Mouse (Mus musculus): ENCODE measurements at regions not wholly inside any gene's neighbourhood (a gene's known extent, or its start where the extent isn't known, plus 50 kb on each side); places are given as distances from the start of the nearest gene placed in this dataset.

DNA sequence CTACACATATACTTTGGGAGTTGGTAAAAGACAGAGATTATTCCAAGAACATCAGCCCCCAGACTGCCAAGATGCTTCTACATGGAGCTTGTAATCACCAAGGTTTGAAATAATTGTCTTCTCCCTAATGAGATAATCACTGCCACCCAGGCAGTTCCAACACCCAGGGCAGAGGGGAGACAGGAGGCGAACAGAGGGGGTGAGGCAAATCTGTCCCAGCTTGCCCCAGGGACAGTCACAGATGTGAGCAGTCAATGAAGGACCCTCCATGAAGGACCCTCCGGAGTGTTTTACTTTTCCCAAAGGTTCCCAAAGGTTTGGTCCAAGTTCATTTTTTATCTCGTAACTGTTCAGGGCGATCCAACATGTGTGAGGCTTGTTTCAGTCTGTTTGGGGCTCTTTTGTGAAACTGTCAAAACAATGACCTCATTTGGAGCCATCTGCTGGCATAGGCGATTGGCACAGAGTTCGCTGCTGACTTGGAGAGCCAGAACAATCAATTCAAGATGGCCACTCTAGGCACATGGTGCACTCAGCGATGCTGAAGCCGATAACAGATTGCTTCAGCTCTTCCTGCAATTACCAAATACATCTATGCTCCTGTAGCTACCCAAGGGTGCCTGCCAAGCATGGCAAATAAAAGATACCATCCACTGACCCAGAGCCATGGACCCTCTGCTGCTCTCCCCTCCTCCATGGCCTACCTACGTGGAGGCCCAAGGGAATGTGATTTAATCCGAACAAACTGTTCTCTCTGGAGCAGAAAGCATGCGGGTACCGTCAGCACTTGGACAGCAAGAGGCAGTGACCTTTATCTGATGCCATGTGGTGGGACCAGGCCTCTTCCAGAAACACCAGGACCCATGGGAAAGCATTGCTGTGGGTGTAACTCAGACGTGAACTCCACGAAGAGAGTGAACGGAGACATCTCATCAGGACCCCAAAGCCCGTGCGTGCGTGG, 326.9 kb downstream of the Wdr11 start:
- DNase-seq (ENCODE audit: low spot score in 2 of 2) = no peak

DNA sequence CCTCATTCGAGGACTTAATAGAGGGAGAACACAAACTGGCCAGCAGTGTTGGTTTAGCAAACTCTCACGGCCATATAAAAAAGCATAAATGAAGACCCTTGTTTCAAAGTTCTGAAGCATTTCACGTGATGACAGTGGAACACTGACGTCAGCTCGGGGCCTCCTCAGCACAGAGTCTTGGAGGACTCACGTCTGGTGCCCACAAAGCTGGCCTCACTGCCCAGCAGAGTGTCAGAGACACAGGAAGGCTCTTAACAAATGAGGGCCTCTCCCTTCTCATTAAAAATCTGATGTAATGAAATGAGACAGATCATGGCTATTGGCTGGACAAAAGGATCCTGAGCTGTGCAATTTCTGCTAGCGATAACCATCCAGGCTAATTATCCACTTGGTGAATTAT, 330.6 kb downstream of the Wdr11 start:
- DNase-seq (ENCODE audit: low spot score in 2 of 2) = no peak

DNA sequence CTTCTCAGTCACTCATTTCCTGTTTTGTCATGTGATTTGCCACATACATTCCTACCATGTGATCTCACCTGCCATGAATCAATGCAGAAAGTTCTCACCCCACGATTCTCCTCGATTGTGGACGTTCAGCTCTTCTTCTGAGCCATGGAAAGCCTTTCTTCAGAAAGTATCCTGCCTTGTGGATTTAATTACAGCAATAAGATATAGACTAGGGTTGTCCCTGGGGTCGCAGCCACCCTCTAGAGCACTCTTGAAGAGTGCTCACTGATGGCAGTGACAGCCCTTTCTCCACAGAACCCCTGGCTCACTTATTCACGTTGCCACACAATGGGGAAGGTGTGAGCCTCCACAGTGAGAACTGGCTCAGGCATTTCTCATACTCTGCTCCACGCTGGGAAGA, 345.1 kb downstream of the Wdr11 start:
- DNase-seq (ENCODE audit: low spot score in 2 of 2) = no peak

DNA sequence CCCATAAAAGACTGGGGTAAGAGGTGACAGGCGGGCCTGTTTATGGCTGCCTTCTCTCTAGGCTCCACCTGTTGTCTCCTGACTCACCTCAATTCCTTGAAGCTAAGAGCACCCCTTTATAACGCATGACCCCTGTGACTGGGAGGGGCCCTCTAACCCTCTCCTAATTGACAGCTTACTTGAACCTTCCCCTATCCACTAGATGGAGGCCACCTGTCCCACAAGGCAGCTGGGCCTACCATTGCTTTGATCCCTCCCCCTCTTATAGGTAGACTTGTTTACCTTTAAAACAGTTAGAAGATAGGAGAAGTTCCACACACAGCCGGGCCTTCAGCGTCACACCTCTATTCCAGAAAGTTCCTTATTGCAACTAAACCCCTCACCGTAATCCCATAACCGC, 346.1 kb downstream of the Wdr11 start:
- DNase-seq (ENCODE audit: low spot score in 2 of 2) = no peak

DNA sequence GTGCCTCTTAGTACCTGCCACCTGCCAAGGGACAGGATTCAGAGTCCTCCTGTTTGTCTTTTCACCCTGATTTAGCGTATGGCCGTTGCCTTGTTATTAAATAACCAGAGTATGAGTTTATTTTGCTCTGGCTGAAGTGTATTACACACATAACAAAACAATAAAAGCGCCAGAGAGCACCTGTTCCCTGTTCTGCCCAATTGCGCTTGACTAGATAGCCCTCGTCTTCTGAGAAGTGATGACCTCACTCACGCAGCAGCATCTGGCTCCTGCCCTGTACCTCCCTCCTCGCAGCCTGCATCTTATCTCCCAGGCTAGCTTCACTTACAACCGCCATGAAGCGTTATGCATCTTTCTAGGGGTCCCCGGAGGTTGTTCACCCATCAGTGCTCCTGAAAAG, 346.5 kb downstream of the Wdr11 start:
- DNase-seq (ENCODE audit: low spot score in 2 of 2) = no peak

DNA sequence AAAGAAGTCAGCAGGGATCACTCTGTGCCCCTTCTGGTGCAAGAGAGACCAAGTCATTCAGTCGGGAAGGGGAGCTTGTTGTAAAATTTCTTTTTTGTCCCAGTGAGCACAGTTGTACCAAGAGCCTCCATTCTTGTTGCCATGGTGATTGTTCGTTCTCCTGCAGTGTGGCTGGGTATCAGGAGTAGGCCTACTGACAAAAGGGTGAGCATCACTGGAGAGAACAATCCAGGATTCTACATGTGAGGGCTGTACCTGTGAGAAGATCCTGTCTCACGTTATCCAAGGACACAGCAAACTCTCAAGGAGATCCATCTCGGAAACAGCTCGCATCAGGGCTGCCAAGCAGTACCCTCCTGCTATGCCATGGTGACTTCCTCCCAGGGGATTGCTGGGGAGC, 347.6 kb downstream of the Wdr11 start:
- no peak for DNase-seq (ENCODE audit: low spot score in 2 of 2)

DNA sequence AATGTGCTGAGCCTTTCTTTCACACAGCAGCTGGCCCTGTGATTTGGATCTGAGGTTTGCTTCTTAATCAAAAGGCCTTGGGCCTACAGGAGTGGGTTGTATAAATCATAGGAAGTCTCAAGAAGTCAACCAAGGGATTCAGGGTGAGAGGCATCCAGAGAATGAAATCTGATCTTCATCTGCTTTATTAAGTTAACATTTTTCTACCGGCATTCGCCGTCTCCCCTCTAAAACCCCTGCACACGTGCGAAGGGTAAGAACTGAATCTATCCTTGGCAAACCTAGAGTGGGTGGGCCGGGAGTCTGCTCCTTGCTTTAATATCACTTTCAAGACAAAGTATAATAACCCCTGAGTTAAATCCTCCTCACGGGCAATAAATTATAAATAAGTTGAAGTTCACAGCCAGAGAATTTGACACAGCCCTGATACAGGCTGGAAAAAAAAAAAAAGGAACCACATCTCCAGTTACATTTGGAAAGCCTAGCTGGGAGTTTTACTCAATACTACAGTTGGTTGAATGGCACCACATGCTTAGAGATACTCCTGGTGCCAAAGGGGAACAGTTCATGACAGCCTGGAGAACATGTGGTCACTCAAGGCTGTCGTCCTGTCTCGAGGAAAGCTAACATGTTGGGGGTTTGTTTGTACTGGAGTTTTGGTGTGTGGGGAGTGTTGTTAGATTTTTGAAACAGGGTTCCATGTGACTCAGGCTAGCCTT, 349.8 kb downstream of the Wdr11 start:
- no peak for DNase-seq (ENCODE audit: low spot score in 2 of 2)

DNA sequence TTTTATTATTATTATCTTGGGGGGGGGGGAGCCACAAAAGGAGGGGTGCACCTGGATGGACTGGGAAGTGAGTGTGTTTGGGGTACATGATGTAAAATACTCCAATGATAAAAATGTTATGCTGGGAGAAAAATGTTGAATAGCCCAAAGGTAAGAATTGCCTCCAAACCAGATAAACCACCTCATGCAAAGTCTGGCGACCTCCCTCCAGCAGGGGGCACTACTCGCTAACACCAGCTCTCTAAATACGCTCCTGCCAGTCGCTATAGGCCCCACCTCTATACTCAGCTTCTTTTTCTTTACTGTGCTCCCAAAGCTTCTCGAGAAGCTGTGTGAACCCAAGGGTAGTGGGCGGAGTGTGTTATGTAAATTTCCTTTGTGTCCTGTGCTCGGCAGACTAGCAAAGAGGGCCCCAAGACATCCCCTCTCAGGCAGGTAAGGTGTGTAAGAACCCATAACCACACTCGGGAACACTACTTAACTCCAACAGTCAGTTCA, 357.0 kb downstream of the Wdr11 start:
- DNase-seq (ENCODE audit: low spot score in 2 of 2) = peak in 1 of 2 experiments; percentile 15

DNA sequence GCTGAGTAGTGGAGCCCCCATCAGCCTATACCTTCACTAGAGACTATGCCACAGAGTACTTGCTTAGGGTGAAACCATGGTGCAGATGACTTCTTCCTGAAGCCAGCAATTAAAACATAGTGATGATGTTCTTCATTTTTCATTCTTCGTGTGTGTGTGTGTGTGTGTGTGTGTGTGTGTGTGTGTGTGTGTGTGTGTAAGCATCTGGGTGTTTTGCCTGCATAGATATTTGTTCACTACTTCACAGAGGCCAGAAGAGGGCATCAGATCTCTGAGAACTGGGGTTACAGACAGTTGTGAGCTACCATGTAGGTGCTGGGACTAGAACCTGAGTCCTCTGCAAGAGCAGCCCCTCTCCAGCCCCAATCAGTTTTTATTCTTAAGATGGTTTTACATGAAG, 358.8 kb downstream of the Wdr11 start:
- no peak for DNase-seq (ENCODE audit: low spot score in 2 of 2)

DNA sequence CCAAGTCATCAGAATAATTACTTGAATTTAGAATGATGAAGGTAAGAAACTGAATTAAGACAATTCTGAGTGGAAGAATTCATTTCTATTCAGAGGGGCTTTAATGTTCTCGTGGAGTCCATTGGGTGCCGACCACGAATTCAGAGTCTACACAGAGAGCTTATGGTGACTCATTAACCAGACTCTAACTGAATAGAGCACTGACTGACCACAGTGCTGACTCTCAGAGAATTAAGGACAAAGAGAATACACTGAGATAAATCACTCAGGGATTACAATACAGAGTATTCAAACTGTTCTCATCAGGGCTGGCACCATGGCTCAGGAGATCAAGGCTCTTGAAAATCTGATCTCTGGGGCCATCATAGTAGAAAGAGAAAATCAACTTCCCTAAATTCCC, 366.7 kb downstream of the Wdr11 start:
- DNase-seq (ENCODE audit: low spot score in 2 of 2) = no peak

DNA sequence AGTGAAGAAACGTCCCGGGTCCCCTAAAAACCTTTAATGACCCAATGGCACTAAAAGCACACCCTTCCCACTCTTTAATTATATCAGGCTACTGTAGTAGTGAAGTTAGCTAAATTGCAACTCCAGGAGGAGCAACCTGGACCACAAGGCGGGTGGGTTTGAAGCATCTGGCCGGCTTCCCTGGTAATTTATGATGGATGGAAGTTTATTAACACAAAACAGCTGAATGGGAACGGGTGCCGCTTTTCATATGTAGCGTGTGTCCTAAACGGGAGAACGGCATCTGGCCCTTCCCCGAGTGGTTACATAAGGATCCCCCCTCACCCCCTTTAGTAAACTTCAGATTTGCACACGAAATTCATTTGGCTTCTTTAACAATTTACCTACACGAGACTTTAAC, 370.9 kb downstream of the Wdr11 start:
- no peak for DNase-seq (ENCODE audit: low spot score in 2 of 2)

DNA sequence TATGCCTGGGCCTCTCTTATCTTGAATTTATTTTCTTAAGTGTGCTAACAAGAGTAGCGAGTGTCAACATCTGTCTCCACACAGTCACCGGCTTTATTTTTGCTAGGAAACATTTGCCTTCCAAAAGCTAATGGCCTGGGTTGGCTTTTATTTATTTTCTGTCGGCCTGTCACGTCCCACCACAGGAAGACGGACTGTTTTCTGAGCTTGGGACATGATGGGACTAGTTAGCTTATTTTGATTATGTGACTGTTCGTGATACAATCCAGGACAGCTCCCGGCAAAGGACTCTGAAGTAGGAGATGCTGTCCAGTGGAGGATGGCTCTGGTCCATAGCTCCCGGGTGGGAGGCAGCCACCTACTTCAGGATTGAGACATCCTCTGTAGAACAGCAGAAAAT, 372.5 kb downstream of the Wdr11 start:
- no peak for DNase-seq (ENCODE audit: low spot score in 2 of 2)

DNA sequence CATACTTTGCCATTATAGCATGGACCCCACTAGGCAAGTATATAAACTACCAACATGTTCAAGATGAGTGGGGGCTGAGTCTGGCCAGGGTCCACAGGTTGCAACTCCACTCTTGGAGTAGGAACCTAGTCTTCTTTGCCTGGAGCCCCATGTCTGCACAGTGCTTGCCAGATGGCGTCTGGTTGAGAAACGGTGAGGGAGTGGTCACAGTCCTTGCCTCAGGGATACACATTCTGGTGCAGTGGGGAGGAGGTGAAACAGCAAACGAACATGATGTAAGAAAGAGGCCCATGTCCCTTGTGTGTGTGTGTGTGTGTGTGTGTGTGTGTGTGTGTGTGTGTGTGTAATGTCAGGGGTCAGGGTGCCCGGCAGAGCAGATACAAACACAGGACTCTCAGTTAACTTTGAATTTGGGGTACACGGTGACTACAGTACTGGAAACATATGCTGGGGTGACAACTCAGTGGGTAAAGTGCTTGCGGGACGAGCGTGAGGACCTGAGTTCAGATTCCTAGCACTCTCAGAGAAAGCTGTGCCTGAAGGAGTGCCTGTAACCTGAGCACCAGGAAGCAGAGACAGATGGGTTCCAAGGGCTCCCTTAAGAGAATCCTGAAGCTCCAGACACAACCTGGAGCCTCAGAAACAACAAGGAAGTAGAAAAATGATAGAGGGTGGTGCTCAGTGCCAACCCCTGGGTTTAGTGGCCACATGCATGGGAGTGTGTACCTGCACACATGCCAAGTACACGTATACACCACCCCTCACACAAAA, 373.8 kb downstream of the Wdr11 start:
- DNase-seq (ENCODE audit: low spot score in 2 of 2) = no peak

DNA sequence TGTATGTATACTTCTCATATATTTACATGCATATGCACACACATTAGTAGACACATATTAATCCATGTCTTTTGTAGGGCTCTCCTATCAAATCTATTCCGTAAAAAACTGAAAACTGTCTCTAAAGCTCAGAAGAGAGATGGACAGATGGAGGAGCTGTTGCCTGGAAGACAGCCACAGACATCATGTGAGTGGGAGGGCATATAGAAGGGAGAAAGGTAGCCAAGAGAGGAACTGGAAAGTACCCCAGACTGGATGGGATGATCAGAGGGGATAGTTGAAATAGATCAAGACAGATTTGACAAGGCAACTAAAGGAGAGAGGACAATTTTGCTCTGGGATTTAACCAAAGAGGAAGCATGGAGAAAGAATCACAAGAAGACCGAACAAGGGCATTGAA, 375.1 kb downstream of the Wdr11 start:
- no peak for DNase-seq (ENCODE audit: low spot score in 2 of 2)

DNA sequence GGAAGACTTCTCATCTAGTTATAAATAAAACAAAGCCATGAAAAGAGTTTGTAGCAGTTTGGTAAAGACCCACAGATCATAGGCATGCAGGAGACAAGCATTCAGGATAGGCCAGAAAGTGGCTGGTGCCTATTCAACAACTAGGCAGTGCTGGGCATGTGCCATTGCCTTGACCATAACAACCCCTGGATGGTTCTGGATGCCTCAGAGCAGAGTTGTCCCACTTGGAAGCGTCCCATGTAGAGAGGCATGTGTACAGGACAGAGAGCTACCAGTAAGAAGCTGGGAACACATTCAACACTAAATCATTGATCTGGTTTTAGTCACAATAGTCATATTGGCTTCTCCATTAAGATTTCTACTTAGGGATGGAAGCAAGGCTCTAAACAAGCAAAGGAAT, 378.5 kb downstream of the Wdr11 start:
- DNase-seq (ENCODE audit: low spot score in 2 of 2) = no peak

DNA sequence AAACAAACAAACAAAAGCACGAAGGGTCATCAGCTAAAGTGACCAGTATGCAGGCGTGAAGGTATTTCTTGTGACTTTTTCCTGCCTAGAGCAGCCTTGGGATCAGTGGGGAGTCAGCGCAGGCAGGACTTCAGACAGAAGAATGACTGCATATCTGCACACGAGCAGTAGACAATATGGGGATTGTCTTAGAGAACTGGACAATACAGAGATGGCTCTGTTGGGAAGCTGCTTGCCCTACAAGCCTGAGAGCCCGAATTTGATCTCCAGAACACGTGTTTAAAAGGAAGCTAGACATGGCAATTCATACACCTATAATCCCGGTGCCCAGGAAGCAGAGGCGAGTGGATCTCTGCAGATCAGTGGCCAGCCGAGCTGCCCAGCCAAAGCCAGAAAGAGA, 382.5 kb downstream of the Wdr11 start:
- no peak for DNase-seq (ENCODE audit: low spot score in 2 of 2)

DNA sequence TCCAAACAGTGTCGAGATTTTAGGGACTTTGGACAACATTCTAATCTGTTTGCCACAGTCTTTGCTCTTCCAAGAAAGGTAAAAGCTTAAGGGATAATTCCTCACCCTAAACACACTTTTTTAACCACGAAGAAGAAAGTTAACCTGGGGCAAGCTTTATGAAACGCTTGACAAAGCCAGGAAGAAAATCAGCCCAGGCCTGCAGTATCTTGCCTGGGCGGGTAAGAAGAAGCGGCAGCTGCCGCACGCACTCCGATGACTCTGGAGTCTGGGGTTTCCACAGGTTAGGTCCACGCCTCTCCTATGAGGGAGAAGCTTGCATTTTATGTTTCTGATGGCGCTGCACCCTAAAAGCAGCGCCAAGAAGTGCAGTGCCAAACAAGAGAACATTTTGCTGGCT, 383.2 kb downstream of the Wdr11 start:
- DNase-seq (ENCODE audit: low spot score in 2 of 2) = no peak

DNA sequence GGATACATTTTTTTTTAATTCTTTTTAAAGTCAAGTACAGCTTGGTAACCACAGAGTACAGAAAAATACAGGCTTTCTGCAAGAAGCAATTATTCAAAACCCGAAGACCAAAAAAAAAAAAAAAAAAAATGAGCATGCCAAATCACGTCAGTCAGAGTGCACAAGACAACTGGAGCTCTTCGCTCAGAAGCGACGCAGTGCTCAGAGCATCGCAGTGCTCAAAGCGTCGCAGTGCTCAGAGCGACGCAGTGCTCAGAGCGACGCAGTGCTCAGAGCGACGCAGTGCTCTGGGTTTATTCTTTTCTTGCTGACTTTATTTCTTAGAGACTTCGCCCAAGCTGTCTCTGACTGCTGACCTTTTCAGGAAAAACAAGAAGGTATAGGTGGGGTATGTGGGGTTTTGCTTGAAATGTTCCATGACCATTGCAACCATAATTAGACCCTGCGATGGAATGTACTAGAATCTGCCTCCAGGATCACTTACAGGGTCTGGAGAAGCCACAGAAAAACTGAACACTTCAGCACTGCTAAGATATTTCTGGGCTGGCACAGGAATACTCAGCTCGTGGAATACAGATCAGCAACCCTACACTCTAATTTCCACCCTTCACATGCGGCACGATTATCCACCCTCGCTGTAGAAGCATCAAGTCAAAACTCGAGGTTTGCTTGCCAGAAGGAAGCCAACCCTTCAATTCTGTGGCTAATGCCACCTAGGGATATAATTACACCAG, 384.3 kb downstream of the Wdr11 start:
- no peak for DNase-seq (ENCODE audit: low spot score in 2 of 2)

DNA sequence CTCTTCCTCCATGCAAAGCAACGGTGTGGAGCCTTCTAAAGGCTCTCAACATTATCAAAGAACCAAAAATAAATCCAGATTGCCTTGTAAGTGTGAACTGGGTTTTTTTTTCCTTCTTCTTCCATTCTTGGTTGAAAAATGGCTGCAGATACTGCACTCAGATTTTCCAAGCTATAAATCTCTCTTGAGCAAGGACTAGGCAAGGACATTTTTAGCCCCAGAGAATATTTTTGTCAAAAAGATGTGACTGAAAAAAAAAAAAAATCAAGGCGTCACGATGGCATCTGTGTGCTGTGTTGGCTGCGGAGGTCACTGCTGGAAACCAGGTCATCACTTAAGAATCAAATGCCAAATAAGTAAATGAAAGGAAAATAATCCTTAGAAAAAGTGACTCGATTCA, 386.9 kb downstream of the Wdr11 start:
- DNase-seq (ENCODE audit: low spot score in 2 of 2) = no peak

DNA sequence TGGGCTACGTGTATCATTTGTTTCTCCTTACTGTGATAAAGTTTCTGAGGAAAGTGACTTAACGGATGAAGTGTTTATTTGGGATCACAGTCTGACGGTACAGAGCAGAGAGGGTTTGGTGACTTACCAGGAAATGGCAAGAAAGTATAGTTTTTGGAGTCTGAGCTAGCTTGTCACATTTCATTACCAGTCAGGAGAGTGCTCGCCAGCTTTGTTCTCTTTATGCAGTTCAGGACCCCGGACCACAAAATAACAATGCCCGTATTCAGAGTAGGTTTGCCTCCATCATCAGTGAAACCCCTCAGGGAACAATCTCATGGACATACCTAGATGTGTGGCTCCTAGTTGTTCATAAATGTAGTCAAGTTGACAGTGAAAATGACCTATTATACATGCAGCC, 387.7 kb downstream of the Wdr11 start:
- DNase-seq (ENCODE audit: low spot score in 2 of 2) = no peak

DNA sequence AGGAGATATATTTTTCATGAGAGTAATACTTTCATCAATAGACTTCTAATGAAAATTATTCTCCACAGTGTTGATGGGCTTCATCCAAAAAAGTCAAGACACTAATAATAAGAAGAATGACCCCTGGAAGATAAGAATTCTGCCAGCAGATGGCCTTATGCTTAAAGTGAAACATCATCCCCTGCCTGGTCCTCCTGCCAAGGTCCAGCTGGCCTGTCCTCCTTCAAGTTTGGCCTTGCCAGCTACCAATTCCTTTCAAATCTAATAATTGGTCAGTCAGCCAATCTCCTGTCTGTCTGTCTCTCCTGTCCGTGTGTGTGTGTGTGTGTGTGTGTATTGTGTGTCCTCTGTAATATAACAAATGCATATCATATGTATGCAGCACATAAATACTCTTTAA, 388.8 kb downstream of the Wdr11 start:
- DNase-seq (ENCODE audit: low spot score in 2 of 2) = no peak

DNA sequence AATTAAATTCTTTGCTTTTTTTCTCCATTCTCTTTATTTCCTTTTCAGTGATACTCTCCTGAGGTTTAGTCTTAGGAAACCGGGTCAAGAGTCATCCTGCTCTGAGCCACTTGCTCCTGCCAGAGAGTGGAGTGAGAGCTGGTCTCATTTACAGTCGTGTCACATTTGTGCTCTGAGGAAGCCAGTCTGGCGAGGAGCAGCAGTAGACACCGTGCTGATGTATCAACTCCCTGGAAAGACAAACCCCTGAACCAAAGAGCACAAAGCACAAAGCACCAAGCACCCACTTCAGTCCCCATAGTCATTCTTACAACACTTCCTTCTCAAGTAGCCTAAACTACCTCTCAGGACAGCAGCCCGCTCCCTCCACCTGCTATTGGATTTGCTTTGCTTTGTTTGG, 390.7 kb downstream of the Wdr11 start:
- no peak for DNase-seq (ENCODE audit: low spot score in 2 of 2)

Data from spleen, postnatal 10 days (tissue).